Mouse (Mus musculus) hindbrain, embryonic 10.5 days (tissue): ENCODE measurements around the gene Ang4. TPM values are rescaled to one million over a fixed set of nuclear protein-coding genes. Genes with fewer than 3 reads are reported as not detected.
"Not testable (repeated sequence)": the region's sequence is repeated elsewhere in the genome, so short reads cannot be mapped to it uniquely, and the experiment has no call there.

Experiments used
- DNase-seq: peaks from one replicate; pipeline ENCODE4 v3.0.0-alpha.2; 2017; ENCODE audit warnings: low spot score
- H3K27ac ChIP-seq: fragments of 300-500 bp; sonication (generic); 2 replicates; pipeline ENCODE4 v1.5.1; 2016; ENCODE audit warnings: mild to moderate bottlenecking, moderate library complexity
- H3K27me3 ChIP-seq: fragments of 300-500 bp; sonication (generic); 2 replicates; pipeline ENCODE4 v1.6.1; 2016; ENCODE audit warnings: mild to moderate bottlenecking; ENCODE audit not compliant: poor library complexity, insufficient read depth, severe bottlenecking
- H3K36me3 ChIP-seq: fragments of 300-500 bp; sonication (generic); 2 replicates; pipeline ENCODE4 v1.6.1; 2016; ENCODE audit warnings: mild to moderate bottlenecking, moderate library complexity
- H3K4me1 ChIP-seq: fragments of 300-500 bp; sonication (generic); replicated peaks from 2 replicates; pipeline ENCODE4 v1.6.1; 2016; ENCODE audit warnings: mild to moderate bottlenecking
- H3K4me3 ChIP-seq: fragments of 300-500 bp; sonication (generic); 2 replicates; pipeline ENCODE4 v1.5.1; 2016; ENCODE audit warnings: mild to moderate bottlenecking, moderate library complexity
- H3K9me3 ChIP-seq: fragments of 300-500 bp; sonication (generic); 2 replicates; pipeline ENCODE4 v1.6.1; 2016; ENCODE audit warnings: mild to moderate bottlenecking, moderate library complexity
- WGBS: fragments of 180-500 bp; shearing (Covaris S2); methylation state at CpG from one replicate; pipeline ENCODE4 v1.1.7; 2016; 5-methylcytosine and 5-hydroxymethylcytosine counted together
- polyA plus RNA-seq: library from polyadenylated mRNA; unstranded; fragments of >200 nt; fragmentation: Nextera tagmentation; extraction: Ambion mirVana; gene quantifications from 2 replicates; pipeline ENCODE4 v1.2.1, GENCODE M21; 2016

The Ang4 gene
- not detected in 2 replicates for polyA plus RNA-seq

GRCm38 (mm10) chr14:51773490-51773889 lies at the start of gene Ang4:
Gene Ang4 (minus strand): TSS chr14:51773590.
- WGBS, result 89% methylated on average over 5 of the region's 5 CpGs
- Histone ChIP-seq H3K4me3 (no peak within 1 kb of the TSS), H3K27ac (no peak within 1 kb of the TSS), H3K36me3 (no peaks in the 10 kb centered on the region), H3K4me1 (no peaks in the 10 kb centered on the region), H3K27me3 (no peaks in the 10 kb centered on the region), H3K9me3 (no peaks in the 10 kb centered on the region)
- DNase-seq, result no peak

- no peaks in the 10 kb centered on the region for H3K9me3 ChIP-seq
- 88% methylated on average over 2 of the region's 2 CpGs for WGBS
- no peak within 1 kb of the TSS for H3K27ac ChIP-seq
- H3K27me3 ChIP-seq, result no peaks in the 10 kb centered on the region
- H3K4me1 ChIP-seq, result no peaks in the 10 kb centered on the region
- H3K36me3 ChIP-seq, result no peaks in the 10 kb centered on the region
- no peak for DNase-seq
- H3K4me3 ChIP-seq, result no peak within 1 kb of the TSS
Measured at GRCm38 (mm10) chr14:51799746-51800145, 26.4 kb upstream of the Ang4 start, which contains the start of gene AY358078. Gene AY358078 (plus strand): TSS chr14:51800046.

GRCm38 (mm10) chr14:51794106-51794505 lies 20.7 kb upstream of the Ang4 start:
- 77% methylated on average over 2 of the region's 2 CpGs for WGBS

GRCm38 (mm10) chr14:51789196-51789595 lies 15.8 kb upstream of the Ang4 start:
- no peak overlapping the region for H3K27ac ChIP-seq
- no peak overlapping the region for H3K4me3 ChIP-seq
- H3K9me3 ChIP-seq, result no peaks in the 10 kb centered on the region
- H3K27me3 ChIP-seq, result no peaks in the 10 kb centered on the region
- peaks cover 13% of the 10 kb centered on the region for H3K4me1 ChIP-seq
- DNase-seq, result no peak
- no peaks in the 10 kb centered on the region for H3K36me3 ChIP-seq
- 78% methylated on average over 2 of the region's 2 CpGs for WGBS

More at GRCm38 (mm10) chr14:51794106-51794505, 20.7 kb upstream of the Ang4 start:
- DNase-seq, result no peak
- Histone ChIP-seq H3K27ac (no peak overlapping the region), H3K27me3 (no peaks in the 10 kb centered on the region), H3K4me1 (peaks cover 9% of the 10 kb centered on the region; the same call in 1 of the 2 replicates), H3K36me3 (no peaks in the 10 kb centered on the region), H3K9me3 (no peaks in the 10 kb centered on the region), H3K4me3 (no peak overlapping the region)

- Histone ChIP-seq H3K4me1 (peaks cover 7% of the 10 kb centered on the region; the same call in 1 of the 2 replicates), H3K27me3 (no peaks in the 10 kb centered on the region)
- 67% methylated on average over 5 of the region's 5 CpGs for WGBS
Measured at GRCm38 (mm10) chr14:51787061-51787460, 13.7 kb upstream of the Ang4 start.

GRCm38 (mm10) chr14:51786335-51786734 lies 12.9 kb upstream of the Ang4 start:
- Histone ChIP-seq H3K9me3 (no peaks in the 10 kb centered on the region), H3K36me3 (no peaks in the 10 kb centered on the region), H3K4me3 (no peak overlapping the region), H3K27ac (peak overlapping the region; percentile 35), H3K4me1 (peaks cover 7% of the 10 kb centered on the region; the same call in 1 of the 2 replicates), H3K27me3 (no peaks in the 10 kb centered on the region)
- 67% methylated on average over 4 of the region's 4 CpGs for WGBS
- DNase-seq, result no peak

More at GRCm38 (mm10) chr14:51787061-51787460, 13.7 kb upstream of the Ang4 start:
- Histone ChIP-seq H3K36me3 (no peaks in the 10 kb centered on the region), H3K4me3 (no peak overlapping the region), H3K27ac (no peak overlapping the region; the same call in 1 of the 2 replicates), H3K9me3 (no peaks in the 10 kb centered on the region)
- peak; percentile 6 for DNase-seq

- no peak for DNase-seq
- Histone ChIP-seq H3K27me3 (no peaks in the 10 kb centered on the region), H3K9me3 (no peaks in the 10 kb centered on the region), H3K4me1 (no peaks in the 10 kb centered on the region), H3K36me3 (no peaks in the 10 kb centered on the region), H3K27ac (no peak overlapping the region), H3K4me3 (no peak overlapping the region)
- WGBS, result 82% methylated on average over 4 of the region's 4 CpGs
Measured at GRCm38 (mm10) chr14:51778865-51779481, 5.6 kb upstream of the Ang4 start.

GRCm38 (mm10) chr14:51777791-51778190 lies 4.4 kb upstream of the Ang4 start:
- H3K27ac ChIP-seq, result no peak overlapping the region
- no peaks in the 10 kb centered on the region for H3K9me3 ChIP-seq
- H3K36me3 ChIP-seq, result no peaks in the 10 kb centered on the region
- H3K27me3 ChIP-seq, result no peaks in the 10 kb centered on the region
- H3K4me3 ChIP-seq, result no peak overlapping the region
- 93% methylated on average over 1 of the region's 1 CpGs for WGBS
- DNase-seq, result no peak
- H3K4me1 ChIP-seq, result no peaks in the 10 kb centered on the region

GRCm38 (mm10) chr14:51771378-51771777 lies 2.0 kb downstream of the Ang4 start:
- H3K27me3 ChIP-seq, H3K9me3 ChIP-seq, H3K27ac ChIP-seq, H3K36me3 ChIP-seq, H3K4me3 ChIP-seq, H3K4me1 ChIP-seq, DNase-seq: not testable (repeated sequence)
- WGBS, result 81% methylated on average over 1 of the region's 1 CpGs

GRCm38 (mm10) chr14:51755944-51756343 lies 17.4 kb downstream of the Ang4 start:
- Histone ChIP-seq H3K27ac (no peak overlapping the region), H3K4me1 (no peaks in the 10 kb centered on the region), H3K9me3 (no peaks in the 10 kb centered on the region), H3K27me3 (no peaks in the 10 kb centered on the region), H3K36me3 (no peaks in the 10 kb centered on the region), H3K4me3 (no peak overlapping the region)
- WGBS, result 71% methylated on average over 2 of the region's 2 CpGs
- DNase-seq, result no peak

GRCm38 (mm10) chr14:51740347-51741170 lies 32.8 kb downstream of the Ang4 start:
- no peaks in the 10 kb centered on the region for H3K9me3 ChIP-seq
- peaks cover 34% of the 10 kb centered on the region for H3K4me1 ChIP-seq
- 0 out of 2 replicates have a peak overlapping the region, but pooled peaks have one; percentile 12 for H3K27ac ChIP-seq
- H3K36me3 ChIP-seq, result no peaks in the 10 kb centered on the region
- WGBS, result 1% methylated on average over 42 of the region's 42 CpGs
- H3K4me3 ChIP-seq, result peak overlapping the region; percentile 55
- peak; percentile 50 for DNase-seq
- H3K27me3 ChIP-seq, result peaks cover 57% of the 10 kb centered on the region

- no peaks in the 10 kb centered on the region for H3K36me3 ChIP-seq
- peaks cover 34% of the 10 kb centered on the region for H3K4me1 ChIP-seq
- H3K4me3 ChIP-seq, result peak overlapping the region; percentile 55
Measured at GRCm38 (mm10) chr14:51739150-51739993, 34.0 kb downstream of the Ang4 start.

More at GRCm38 (mm10) chr14:51739150-51739993, 34.0 kb downstream of the Ang4 start:
- no peaks in the 10 kb centered on the region for H3K9me3 ChIP-seq
- WGBS, result 2% methylated on average over 24 of the region's 24 CpGs
- peaks cover 57% of the 10 kb centered on the region for H3K27me3 ChIP-seq
- no peak overlapping the region for H3K27ac ChIP-seq
- peak; percentile 7 for DNase-seq
